Mouse (Mus musculus) naive thymus-derived CD4-positive, alpha-beta T cell, adult 2 months (primary cell): ENCODE data around the gene Caln1.
"Not testable (repeated sequence)": the region's sequence is repeated elsewhere in the genome, so short reads cannot be mapped to it uniquely, and the experiment has no call there.

Experiments used
- DNase-seq: peaks from one replicate; pipeline ENCODE4 v3.0.0-alpha.2; 2011; ENCODE audit warnings: low read depth

Gene Caln1

GRCm38 (mm10) chr5:130547496-130547895, 178.2 kb downstream of the Caln1 start:
- no peak for DNase-seq

GRCm38 (mm10) chr5:130553916-130554315, 184.7 kb downstream of the Caln1 start:
- DNase-seq = no peak

- no peak for DNase-seq
Observed at GRCm38 (mm10) chr5:130563146-130563545, 193.9 kb downstream of the Caln1 start.

DNA sequence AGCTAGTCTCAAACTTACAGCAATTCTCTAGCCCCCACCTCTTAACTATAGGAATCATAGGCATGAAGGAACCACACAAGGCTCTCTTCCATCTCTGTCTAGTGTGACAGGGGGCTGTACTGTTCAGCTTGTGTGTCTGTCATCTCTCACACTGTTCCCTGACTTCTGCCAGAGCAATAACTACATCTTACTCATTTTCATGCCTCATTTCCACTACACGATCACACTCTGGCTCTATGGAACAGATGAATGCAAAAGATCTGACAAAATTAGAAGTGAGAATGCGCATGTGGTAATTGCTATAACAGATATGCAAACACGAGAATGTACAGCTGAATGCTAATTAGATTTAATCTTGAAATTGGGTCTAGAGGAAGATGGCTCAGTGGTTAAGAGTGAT, 196.7 kb downstream of the Caln1 start:
- DNase-seq = no peak

DNA sequence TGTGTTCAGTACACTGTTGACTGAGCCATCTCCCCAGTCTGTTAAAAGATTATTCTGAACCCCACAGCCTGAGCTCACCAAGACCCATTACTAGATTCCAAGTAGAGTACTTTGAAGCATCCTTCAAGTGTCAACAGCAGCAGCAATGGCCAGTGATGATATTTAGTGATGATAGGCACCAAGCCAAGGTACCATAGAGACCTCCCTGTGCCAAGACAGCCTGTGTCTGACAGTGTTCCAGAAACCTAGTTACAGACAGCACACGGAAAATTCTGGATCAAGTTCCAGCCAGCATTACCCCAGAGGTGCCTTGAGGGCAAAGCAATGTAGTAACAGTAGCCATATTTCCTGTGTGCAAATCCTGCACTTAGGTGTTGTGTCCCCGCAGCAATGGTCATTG, 208.3 kb downstream of the Caln1 start:
- no peak for DNase-seq

- DNase-seq = no peak
Observed at GRCm38 (mm10) chr5:130584042-130584441, 214.8 kb downstream of the Caln1 start.

GRCm38 (mm10) chr5:130586257-130586656, 217.0 kb downstream of the Caln1 start:
- no peak for DNase-seq

GRCm38 (mm10) chr5:130596541-130596940, 227.3 kb downstream of the Caln1 start:
- DNase-seq = no peak

GRCm38 (mm10) chr5:130613657-130614056, 244.4 kb downstream of the Caln1 start:
- DNase-seq = no peak

- no peak for DNase-seq
Observed at GRCm38 (mm10) chr5:130614209-130614608, 245.0 kb downstream of the Caln1 start.

DNA sequence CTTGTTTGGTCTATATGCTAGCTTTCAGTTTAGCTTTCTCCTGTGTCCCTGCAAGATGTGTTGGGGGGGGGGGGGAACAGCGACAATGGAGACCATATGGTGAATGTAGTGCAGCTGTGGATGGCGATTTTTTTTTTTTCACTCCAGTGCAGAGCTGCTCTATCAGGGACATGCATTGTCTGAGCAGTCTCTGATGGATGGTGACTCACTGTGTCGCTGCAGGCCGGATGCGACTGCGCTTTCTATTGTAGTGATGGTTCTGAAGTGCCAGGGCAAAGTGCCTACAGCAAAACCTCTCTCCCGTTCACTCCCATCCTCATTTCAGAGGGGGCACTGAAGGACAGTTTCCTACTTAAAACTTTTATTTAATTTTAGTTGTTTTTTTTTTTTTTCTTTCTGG, 250.8 kb downstream of the Caln1 start:
- no peak for DNase-seq

GRCm38 (mm10) chr5:130623206-130623605, 254.0 kb downstream of the Caln1 start:
- no peak for DNase-seq

DNA sequence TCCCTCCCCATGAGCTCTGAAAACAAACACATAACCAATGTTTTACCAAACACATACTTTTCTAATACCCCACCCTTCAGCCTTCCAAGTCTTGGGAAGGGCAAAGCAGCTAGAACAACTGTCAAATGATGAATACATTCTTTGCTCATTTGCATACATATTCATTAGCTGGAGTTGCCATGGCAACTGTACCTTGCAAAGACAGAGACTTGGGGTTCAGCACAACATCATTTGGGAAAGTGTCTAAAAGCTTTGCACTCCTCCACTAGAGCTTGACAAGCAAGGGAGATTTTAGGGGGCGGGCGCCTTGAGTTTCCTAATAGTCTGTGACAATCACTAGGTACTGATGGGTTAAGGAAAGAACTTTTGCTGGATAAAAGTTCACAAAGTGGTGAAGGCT, 258.5 kb downstream of the Caln1 start:
- no peak for DNase-seq

DNA sequence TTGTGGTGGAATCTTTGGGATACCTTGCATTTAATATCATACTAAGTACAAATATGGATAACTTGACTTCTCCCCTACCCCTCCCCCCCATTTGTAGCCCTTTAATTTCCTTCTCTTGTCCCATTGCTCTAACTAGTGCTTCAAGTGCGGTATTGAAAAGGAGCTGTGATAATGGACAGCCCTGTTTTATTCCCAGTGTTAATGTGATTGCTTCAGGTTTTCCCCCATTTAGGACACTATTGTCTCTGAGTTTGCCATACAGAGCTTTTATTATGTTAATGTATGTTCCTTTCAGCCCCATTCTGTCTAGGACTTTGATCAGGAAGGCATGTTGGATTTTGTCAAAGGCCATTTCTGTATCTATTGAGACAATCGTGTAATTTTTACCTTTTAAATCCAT, 266.1 kb downstream of the Caln1 start:
- DNase-seq = no peak

DNA sequence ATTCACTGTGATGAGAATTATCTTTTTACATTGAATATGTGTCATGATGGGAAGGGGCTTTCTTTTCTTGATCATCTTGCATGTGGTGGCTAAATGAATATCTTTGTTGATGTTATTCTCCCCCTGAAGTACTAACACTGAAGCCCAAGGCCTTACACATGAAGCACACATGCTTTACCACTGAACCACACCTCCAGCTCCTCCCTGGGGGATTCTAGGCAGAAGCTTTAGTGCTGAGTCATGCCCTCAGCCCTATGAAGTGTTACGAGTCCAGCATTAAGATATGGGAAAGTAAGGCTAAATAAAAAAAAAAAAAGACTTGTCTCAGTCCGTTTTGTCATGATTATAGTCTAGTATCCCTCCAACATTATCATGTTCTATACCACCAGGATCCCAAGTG, 272.6 kb downstream of the Caln1 start:
- no peak for DNase-seq

DNA sequence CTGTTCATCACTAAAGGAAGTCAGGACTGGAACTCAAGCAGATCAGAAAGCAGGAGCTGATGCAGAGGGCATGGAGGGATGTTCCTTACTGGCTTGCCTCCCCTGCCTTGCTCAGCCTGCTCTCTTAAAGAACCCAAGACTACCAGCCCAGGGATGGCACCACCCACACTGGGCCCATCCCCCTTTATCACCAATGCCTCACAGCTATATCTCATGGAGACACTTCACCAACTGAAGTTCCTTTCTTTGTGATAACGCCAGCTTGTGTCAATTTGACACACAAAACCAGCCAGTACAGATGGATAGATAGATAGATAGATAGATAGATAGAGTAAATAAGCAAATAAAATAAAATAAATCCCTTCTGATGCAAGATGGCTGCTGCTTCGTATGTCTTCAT, 276.9 kb downstream of the Caln1 start:
- DNase-seq = not testable (repeated sequence)

GRCm38 (mm10) chr5:130658141-130658540, 288.9 kb downstream of the Caln1 start:
- no peak for DNase-seq

DNA sequence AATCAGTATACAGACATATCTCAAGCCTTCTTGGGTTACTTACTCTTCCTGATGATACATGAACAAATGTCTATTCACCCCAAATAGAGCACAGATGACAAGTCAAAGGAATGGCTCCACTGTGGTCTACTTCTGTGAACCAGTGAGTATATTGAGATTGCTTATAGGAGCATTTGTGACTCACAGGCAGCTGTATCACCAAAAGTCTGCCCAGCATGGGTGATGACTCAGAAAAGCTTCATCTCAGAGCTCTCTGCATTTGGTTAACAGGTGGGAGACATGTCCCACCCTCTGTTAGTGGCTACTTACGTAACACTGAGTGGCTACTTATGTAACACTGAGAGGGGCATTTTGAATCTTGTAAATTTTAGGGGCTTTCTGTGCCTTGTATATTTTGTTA, 296.8 kb downstream of the Caln1 start:
- no peak for DNase-seq

GRCm38 (mm10) chr5:130672588-130672987, 303.3 kb downstream of the Caln1 start:
- DNase-seq = no peak

GRCm38 (mm10) chr5:130673092-130673491, 303.8 kb downstream of the Caln1 start:
- no peak for DNase-seq

GRCm38 (mm10) chr5:130677895-130678294, 308.6 kb downstream of the Caln1 start:
- DNase-seq = no peak

- DNase-seq = no peak
Observed at GRCm38 (mm10) chr5:130685911-130686658, 316.8 kb downstream of the Caln1 start.

DNA sequence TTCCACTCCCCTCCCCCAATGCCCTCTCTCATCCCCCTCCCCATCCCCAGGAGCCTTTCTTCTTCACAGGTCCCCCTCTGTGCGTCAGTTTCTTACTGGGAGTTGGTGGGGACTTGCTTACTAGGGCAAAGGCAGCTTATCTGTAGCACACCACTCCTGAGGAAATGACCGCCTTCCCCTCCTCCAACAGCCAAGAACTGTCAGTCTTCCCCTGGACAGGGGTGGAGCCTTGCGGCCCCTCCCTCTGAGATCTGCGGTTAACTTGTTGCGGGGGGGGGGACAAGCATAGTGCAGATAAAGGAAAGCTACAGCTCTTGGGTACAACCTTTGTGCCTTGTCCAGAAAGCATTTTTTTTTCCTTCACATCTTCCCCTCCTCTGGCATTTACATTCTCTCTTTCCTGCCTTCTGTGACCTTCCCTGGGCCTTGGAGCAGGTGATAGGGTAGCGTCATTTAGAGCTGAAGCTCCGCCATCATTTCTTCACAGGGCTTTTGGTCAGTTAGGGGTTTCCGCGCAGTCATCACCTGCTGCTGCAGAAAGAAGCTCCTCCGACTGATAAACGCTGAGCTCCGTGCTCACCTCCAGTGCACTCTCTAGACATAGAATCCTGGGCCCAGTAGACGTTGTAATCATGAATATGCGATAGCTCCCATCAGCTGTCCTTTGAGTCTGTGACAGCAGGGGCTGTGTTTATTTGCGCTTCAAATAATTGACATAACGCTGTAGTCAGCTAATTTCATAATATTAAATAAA, 319.3 kb downstream of the Caln1 start:
- DNase-seq = no peak

DNA sequence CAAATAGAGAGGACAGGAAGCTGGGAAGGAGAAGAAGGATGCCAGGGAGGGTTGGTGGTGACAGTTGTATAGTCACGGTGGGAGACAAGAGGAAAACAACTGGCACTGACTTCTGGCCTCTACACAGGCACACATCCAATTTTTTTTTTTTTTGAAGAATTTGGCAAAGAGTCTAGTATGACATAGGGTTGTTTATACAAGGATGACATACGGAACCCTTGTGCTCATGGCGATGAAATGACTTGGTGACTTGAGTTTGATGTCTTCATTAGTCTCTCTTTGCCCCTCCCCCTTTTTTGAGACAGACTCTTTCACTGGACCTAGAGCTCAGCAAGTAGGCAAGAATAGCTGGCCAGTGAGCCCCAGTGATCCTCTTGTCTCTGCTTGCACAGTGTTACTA, 322.1 kb downstream of the Caln1 start:
- DNase-seq = no peak
